Mouse (Mus musculus) retina, embryonic 14.5 days (tissue): ENCODE measurements around the gene Olfr212.
"Not testable (repeated sequence)": the region's sequence is repeated elsewhere in the genome, so short reads cannot be mapped to it uniquely, and the experiment has no call there.

ENCODE experiments used
- DNase-seq: peaks from one replicate; pipeline ENCODE4 v3.0.0-alpha.2; 2015; ENCODE audit warnings: low spot score

Gene Olfr212

GRCm38 (mm10) chr6:116506302-116507003, at the start of gene Olfr212:
TSS of gene Olfr212 (plus strand) at chr6:116506516.
- DNase-seq, result not testable (repeated sequence)

- no peak for DNase-seq
Measured at GRCm38 (mm10) chr6:116458728-116459127, 47.6 kb upstream of the Olfr212 start.

GRCm38 (mm10) chr6:116459232-116459631, 47.1 kb upstream of the Olfr212 start:
- no peak for DNase-seq

DNA sequence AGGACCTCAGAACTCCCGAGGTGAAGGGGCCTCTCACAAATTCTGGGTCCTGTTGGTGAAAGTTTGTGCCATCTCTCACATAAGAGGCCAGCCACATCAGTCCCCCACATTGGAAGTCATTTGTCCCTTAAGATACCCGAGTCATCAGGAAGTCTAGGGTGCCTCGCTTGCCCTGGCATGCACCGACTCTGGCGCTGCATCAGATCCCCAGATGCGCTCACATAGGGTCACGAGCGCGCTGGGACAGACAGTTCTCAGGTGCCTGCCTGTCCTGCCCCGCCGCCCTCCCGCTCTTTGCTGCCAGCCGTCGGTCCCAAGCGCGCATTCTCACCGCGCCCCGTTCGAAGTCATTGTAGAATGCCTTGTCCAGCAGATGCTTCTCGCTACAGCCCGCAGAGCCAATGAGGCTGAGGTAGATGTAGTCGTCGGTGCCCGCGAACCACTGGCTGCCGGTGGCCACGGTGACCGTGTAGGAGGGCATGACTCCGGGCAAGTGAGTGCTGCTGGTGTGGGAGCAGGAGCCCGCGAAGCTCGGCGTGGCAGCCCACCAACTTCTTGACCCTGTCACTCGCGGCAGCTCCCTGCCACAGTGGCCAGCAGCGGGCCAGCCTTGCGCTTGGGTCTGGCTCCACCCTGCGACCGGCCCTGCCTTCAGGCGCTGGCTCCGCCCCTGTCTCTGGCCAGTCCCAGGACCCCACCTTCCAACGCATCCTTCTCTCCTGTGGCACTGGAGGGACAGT, 45.6 kb upstream of the Olfr212 start, which contains the start of gene Alox5:
Gene Alox5 (minus strand): TSS at position 635 of the 740 bp plus-strand sequence.
- peak; percentile 55 for DNase-seq

DNA sequence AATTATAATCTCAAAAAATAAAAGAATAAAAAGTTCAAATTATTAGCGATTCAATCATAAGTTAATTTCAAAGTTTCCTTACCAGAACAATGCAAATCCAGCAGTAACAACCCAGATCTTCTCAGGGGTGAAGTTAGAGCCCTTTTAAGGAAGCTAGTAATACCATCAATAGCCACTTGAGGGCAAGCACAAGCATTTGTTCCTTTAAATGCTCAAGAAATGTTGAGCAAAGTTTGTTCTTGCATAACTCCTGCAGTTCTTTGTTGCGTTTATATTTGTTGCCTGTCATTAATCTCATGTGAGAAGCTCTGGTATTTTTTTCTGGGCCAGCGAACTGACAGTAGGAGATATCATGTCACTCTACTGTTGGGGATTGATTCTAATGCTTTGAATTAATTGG, 38.2 kb upstream of the Olfr212 start:
- DNase-seq, result peak; percentile 54

GRCm38 (mm10) chr6:116485081-116485480, 21.2 kb upstream of the Olfr212 start:
- no peak for DNase-seq

DNA sequence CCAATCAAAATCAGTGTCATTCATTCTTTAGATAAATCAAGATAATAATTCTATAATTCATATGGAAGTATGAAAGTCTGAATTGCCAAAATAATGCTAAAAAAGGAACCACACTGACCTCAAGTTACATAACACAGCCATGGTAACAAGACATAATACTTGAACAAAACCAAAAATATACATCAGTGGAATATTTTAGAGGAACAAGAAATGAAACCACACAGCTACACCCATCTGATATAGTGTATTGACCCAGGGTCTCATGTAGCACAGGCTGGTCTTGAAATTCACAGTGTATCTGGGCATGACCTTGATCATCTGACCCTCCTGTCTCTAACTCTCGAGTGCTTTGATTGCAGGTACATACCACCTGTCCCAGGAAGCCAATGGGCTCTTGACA, 19.5 kb upstream of the Olfr212 start:
- no peak for DNase-seq

DNA sequence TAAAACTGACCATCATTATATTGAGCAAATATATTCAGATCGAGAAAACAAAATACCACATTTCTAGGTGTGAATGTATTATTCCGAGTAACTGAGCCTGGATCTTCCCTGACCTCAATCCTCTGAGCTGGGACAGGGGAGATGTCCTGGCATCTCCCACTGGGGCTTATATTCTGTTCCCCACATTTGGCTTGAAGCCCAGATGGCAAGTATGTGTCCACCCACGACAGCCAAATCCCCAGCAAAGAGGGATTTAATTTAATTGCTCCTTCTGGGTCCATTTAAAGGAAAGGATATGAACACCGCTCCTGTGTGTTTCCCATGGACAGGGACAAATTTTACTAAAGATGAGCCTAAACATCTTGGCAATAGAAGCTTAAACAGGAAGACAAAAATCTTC, 17.5 kb upstream of the Olfr212 start, which contains the start of gene Olfr211:
Gene Olfr211 (plus strand): TSS at position 301 of the 400 bp plus-strand sequence.
- no peak for DNase-seq

DNA sequence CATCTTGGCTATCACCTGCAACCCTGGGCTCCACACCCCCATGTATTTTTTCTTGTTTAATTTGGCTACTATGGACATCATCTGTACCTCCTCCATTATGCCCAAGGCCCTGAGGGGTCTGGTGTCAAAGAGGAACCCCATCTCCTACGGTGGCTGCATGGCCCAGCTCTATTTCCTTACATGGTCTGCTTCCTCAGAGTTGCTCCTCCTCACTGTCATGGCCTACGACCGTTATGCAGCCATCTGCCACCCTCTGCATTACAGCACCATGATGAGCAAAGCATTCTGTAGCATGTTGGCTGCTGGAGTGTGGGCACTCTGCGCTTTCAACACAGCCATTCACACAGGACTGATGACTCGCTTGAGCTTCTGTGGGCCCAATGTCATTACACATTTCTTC, 12.6 kb upstream of the Olfr212 start:
- no peak for DNase-seq

DNA sequence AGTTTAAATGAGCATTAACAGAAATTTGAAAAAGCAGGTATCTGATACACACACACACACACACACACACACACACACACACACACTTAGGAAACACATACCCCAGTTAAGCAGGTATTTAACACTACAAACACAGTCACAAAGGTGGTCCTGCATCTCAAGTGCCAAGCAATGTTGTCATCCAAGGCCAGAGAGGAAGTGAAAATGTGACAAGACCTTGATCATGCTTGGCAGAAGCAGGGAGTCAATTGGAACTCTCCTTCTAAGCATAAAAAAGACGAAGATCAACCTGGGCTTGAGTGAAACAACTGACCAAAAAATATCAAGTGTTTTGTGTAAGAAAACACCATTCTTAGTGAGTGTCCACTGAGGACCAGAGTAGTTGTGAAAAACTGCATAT, 10.4 kb upstream of the Olfr212 start:
- DNase-seq, result no peak

DNA sequence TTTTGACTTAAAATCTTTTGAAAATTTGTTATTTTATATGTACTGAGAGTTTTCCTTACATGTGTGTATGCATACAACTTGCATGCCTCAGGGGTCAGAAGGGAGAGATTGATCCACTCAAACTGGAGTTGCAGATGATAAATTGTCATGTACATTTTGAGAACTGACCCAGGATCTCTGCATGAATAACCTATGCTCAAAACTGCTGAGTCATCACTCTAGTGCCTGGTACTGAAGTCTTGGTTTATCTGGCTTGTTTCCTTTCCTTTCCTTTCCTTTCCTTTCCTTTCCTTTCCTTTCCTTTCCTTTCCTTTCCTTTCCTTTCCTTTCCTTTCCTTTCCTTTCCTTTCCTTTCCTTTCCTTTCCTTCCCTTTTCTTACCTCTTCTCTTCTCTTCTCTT, 8.5 kb downstream of the Olfr212 start:
- no peak for DNase-seq

- no peak for DNase-seq
Measured at GRCm38 (mm10) chr6:116538156-116538555, 31.8 kb downstream of the Olfr212 start, which contains the start of gene Olfr213. TSS of gene Olfr213 (plus strand) at chr6:116538456.

DNA sequence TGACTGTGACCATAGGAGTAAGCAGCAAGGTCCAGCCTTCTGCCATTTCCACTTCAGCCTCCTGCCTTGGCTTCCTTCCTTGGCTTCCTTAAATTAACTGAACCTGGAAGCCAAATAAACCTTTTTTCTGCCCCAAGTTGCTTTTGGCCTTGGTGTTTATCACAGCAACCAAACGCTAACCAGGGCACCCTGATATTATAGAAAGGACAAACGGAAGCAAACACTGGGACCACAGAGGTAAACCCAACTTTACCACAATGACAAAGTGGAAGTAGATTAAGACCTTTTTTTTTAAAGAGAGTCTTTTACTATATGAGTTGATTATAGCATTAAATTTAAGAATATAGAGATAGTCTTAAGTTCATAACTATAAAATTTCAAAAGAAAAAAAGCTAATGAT, 36.2 kb downstream of the Olfr212 start:
- no peak for DNase-seq

GRCm38 (mm10) chr6:116550841-116551240, 44.5 kb downstream of the Olfr212 start, which contains the start of gene Gm5580:
TSS of gene Gm5580 (plus strand) at chr6:116551141.
- DNase-seq, result not testable (repeated sequence)

GRCm38 (mm10) chr6:116553935-116554334, 47.6 kb downstream of the Olfr212 start, which contains the start of gene Olfr214:
TSS of gene Olfr214 (plus strand) at chr6:116554235.
- DNase-seq, result no peak

GRCm38 (mm10) chr6:116554952-116555351, 48.6 kb downstream of the Olfr212 start:
- DNase-seq, result no peak
